Mouse (Mus musculus) embryonic facial prominence, embryonic 15.5 days (tissue): Measurements from ENCODE around the gene Cdc6. TPM values are rescaled to one million over a fixed set of nuclear protein-coding genes. Genes with fewer than 3 reads are reported as not detected.

Experiments
- ATAC-seq: fragments of 200-750 bp; cut with Nextera tagmentation; 2 replicates; pipeline ENCODE4 v1.8.0; 2017; ENCODE audit warnings: low read depth, moderate TSS enrichment; ENCODE audit not compliant: insufficient number of reproducible peaks, low FRiP score, low TSS enrichment
- H3K27ac ChIP-seq: fragments of 300-500 bp; sonication (generic); replicated peaks from 2 replicates; pipeline ENCODE4 v1.5.1; 2015; ENCODE audit warnings: mild to moderate bottlenecking, inconsistent platforms
- H3K27me3 ChIP-seq: fragments of 300-500 bp; sonication (generic); 2 replicates; pipeline ENCODE4 v1.6.1; 2015; ENCODE audit warnings: inconsistent platforms
- H3K36me3 ChIP-seq: fragments of 300-500 bp; sonication (generic); 2 replicates; pipeline ENCODE4 v1.6.1; 2015; ENCODE audit warnings: mild to moderate bottlenecking, inconsistent platforms
- H3K4me1 ChIP-seq: fragments of 300-500 bp; sonication (generic); 2 replicates; pipeline ENCODE4 v1.6.1; 2015; ENCODE audit warnings: inconsistent platforms
- H3K4me2 ChIP-seq: fragments of 300-500 bp; sonication (generic); replicated peaks from 2 replicates; pipeline ENCODE4 v1.6.1; 2015; ENCODE audit warnings: mild to moderate bottlenecking, inconsistent platforms
- H3K4me3 ChIP-seq: fragments of 300-500 bp; sonication (generic); replicated peaks from 2 replicates; pipeline ENCODE4 v1.5.1; 2015; ENCODE audit warnings: mild to moderate bottlenecking, inconsistent platforms
- H3K9ac ChIP-seq: fragments of 300-500 bp; sonication (generic); 2 replicates; pipeline ENCODE4 v1.6.1; 2015; ENCODE audit warnings: inconsistent platforms
- H3K9me3 ChIP-seq: fragments of 300-500 bp; sonication (generic); replicated peaks from 2 replicates; pipeline ENCODE4 v1.6.1; 2016; ENCODE audit warnings: inconsistent platforms
- WGBS: fragments of 180-500 bp; shearing (Covaris S2); methylation state at CpG from one replicate; pipeline ENCODE4 v1.1.7; 2015; 5-methylcytosine and 5-hydroxymethylcytosine counted together
- polyA plus RNA-seq: library from polyadenylated mRNA; unstranded; fragments of >200 nt; fragmentation: Nextera tagmentation; extraction: Ambion mirVana; gene quantifications from 2 replicates; pipeline ENCODE4 v1.2.1, GENCODE M21; 2015

The Cdc6 gene
- polyA plus RNA-seq, 1 experiment from 2014 or later, result 22.7 TPM

- ATAC-seq, result no peak
- 23% methylated on average over 15 of the region's 15 CpGs for WGBS
- peak overlapping the region; percentile 81 for H3K4me3 ChIP-seq
- H3K4me1 ChIP-seq, result peaks cover 86% of the 10 kb centered on the region
- H3K9me3 ChIP-seq, result no peaks in the 10 kb centered on the region
- H3K27me3 ChIP-seq, result no peaks in the 10 kb centered on the region
- no peaks in the 10 kb centered on the region for H3K36me3 ChIP-seq
- peak overlapping the region; percentile 75 for H3K9ac ChIP-seq
- peak overlapping the region; percentile 80 for H3K4me2 ChIP-seq
- H3K27ac ChIP-seq, result peak overlapping the region; percentile 96
These were observed 31.7 kb downstream of the Cdc6 start for GRCm38 (mm10) chr11:98939084-98939952.

GRCm38 (mm10) chr11:98939953-98940641 is 32.5 kb downstream of the Cdc6 start:
- ATAC-seq, result no peak
- peak overlapping the region; percentile 75; the same call in 1 of the 2 replicates for H3K9ac ChIP-seq

GRCm38 (mm10) chr11:98940776-98941175 is 33.2 kb downstream of the Cdc6 start:
- H3K9me3 ChIP-seq, result no peaks in the 10 kb centered on the region
- 13% methylated on average over 3 of the region's 3 CpGs for WGBS
- H3K9ac ChIP-seq, result peak overlapping the region; percentile 24; the same call in 1 of the 2 replicates
- peak overlapping the region; percentile 81 for H3K4me3 ChIP-seq
- H3K36me3 ChIP-seq, result no peaks in the 10 kb centered on the region
- H3K27me3 ChIP-seq, result no peaks in the 10 kb centered on the region
- peak overlapping the region; percentile 80 for H3K4me2 ChIP-seq
- ATAC-seq, result no peak
- peak overlapping the region; percentile 96 for H3K27ac ChIP-seq
- peaks cover 88% of the 10 kb centered on the region for H3K4me1 ChIP-seq

More at GRCm38 (mm10) chr11:98939953-98940641, 32.5 kb downstream of the Cdc6 start:
- H3K4me2 ChIP-seq, result peak overlapping the region; percentile 80
- WGBS, result 25% methylated on average over 11 of the region's 11 CpGs
- peaks cover 87% of the 10 kb centered on the region for H3K4me1 ChIP-seq
- H3K27ac ChIP-seq, result peak overlapping the region; percentile 96
- no peaks in the 10 kb centered on the region for H3K36me3 ChIP-seq
- peak overlapping the region; percentile 81 for H3K4me3 ChIP-seq
- no peaks in the 10 kb centered on the region for H3K9me3 ChIP-seq
- H3K27me3 ChIP-seq, result no peaks in the 10 kb centered on the region

- H3K9me3 ChIP-seq, result no peaks in the 10 kb centered on the region
- peak overlapping the region; percentile 81 for H3K4me3 ChIP-seq
- H3K4me2 ChIP-seq, result peak overlapping the region; percentile 80
- H3K27me3 ChIP-seq, result no peaks in the 10 kb centered on the region
- no peak for ATAC-seq
- 5% methylated on average over 12 of the region's 12 CpGs for WGBS
- peak overlapping the region; percentile 96 for H3K27ac ChIP-seq
- H3K4me1 ChIP-seq, result peaks cover 88% of the 10 kb centered on the region
- no peaks in the 10 kb centered on the region for H3K36me3 ChIP-seq
- H3K9ac ChIP-seq, result peak overlapping the region; percentile 24
These were observed 33.8 kb downstream of the Cdc6 start for GRCm38 (mm10) chr11:98941341-98941825.

- ATAC-seq, result no peak
- H3K27me3 ChIP-seq, result no peaks in the 10 kb centered on the region
These were observed 34.4 kb downstream of the Cdc6 start for GRCm38 (mm10) chr11:98941826-98942550.

GRCm38 (mm10) chr11:98942555-98942922 is 34.9 kb downstream of the Cdc6 start:
- WGBS, result 41% methylated on average over 3 of the region's 3 CpGs
- H3K4me2 ChIP-seq, result peak overlapping the region; percentile 80
- no peak overlapping the region for H3K9ac ChIP-seq
- ATAC-seq, result no peak
- no peaks in the 10 kb centered on the region for H3K36me3 ChIP-seq
- H3K4me3 ChIP-seq, result peak overlapping the region; percentile 81; the same call in 1 of the 2 replicates
- peaks cover 88% of the 10 kb centered on the region for H3K4me1 ChIP-seq
- peak overlapping the region; percentile 96 for H3K27ac ChIP-seq
- no peaks in the 10 kb centered on the region for H3K27me3 ChIP-seq
- H3K9me3 ChIP-seq, result no peaks in the 10 kb centered on the region

More at GRCm38 (mm10) chr11:98941826-98942550, 34.4 kb downstream of the Cdc6 start:
- Histone ChIP-seq H3K4me2 (peak overlapping the region; percentile 80), H3K36me3 (no peaks in the 10 kb centered on the region), H3K9ac (peak overlapping the region; percentile 24; the same call in 1 of the 2 replicates), H3K9me3 (no peaks in the 10 kb centered on the region), H3K4me1 (peaks cover 85% of the 10 kb centered on the region), H3K27ac (peak overlapping the region; percentile 96), H3K4me3 (peak overlapping the region; percentile 81)
- WGBS, result 4% methylated on average over 15 of the region's 15 CpGs

DNA sequence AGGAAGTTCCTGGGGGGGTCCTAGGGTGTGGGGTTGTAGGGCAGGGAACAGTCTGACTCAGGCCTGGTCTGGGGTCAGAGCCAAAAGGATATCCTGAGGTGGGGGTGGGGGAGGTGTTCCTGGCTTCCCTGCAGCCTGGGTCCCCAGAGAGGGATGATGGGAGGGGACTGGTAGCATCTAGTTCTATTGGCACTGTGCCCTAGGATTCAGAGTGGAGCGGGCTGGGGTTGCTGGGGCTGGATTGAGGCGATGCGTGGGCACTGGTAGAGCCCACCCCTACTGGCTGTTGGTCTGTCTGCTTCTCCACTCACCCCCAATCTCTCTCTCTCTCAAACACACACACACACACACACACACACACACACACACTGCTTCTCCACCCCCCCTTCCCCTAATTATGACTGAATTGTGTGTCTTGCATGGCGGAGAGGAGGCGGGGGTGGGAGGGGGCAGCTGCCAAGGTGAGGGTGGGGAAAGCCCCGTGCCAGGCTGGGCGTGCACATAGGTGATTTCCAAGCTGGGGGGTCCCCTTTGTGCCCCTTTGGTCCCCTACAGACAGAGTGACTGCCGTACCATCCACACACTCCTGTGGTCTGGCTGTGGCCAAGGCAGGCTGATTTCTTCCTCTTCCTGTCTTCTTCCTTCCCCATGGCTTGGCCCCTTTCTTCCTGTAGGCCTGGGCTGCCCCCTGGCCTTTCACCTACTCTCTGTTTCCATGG is 35.5 kb downstream of the Cdc6 start:
- Histone ChIP-seq H3K27me3 (no peaks in the 10 kb centered on the region), H3K9ac (no peak overlapping the region), H3K27ac (peak overlapping the region; percentile 96), H3K4me1 (peaks cover 94% of the 10 kb centered on the region), H3K4me3 (0 out of 2 replicates have a peak overlapping the region, but pooled peaks have one; percentile 0), H3K36me3 (no peaks in the 10 kb centered on the region), H3K9me3 (no peaks in the 10 kb centered on the region), H3K4me2 (peak overlapping the region; percentile 80)
- 29% methylated on average over 8 of the region's 8 CpGs for WGBS
- peak; percentile 16; the same call in 1 of the 2 replicates for ATAC-seq

DNA sequence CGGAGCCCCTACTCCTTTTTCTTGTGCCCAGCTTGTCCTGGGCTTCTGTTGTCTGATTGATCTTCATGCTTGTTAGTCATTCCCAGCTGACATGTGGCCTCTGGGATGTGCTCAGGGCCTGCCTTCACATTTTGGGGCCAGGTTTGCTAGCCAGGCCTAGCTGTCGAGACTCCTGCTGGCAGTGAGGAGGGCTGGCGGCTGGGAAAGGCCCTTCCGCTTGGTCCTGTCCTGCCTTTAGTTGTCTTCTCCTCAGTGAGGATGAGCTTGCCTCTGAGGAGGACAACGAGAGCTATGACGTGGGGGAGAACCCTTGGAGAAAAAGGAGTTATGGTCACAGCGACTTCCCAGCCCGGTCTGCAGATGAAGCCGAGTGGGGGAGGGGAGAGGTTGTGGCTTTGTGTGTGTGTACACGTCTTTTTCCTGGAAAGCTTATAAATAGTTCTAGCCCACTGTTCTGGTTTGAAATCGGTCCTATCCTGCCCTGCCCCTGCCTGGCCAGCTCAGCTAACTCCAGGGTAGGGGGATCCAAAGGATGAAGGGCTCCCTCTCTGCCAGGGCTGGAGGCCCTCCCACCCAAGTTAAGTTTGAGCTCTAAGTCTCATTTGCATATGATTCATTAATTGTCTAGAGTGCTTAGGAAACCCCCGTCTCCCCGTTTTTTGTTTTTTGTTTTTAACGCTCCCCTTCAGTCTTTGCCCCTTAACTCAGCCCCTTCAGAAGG is 36.3 kb downstream of the Cdc6 start:
- Histone ChIP-seq H3K36me3 (no peaks in the 10 kb centered on the region), H3K9ac (peak overlapping the region; percentile 29), H3K27ac (peak overlapping the region; percentile 96), H3K9me3 (no peaks in the 10 kb centered on the region), H3K27me3 (no peaks in the 10 kb centered on the region), H3K4me2 (peak overlapping the region; percentile 80), H3K4me3 (0 out of 2 replicates have a peak overlapping the region, but pooled peaks have one; percentile 2), H3K4me1 (peaks cover 92% of the 10 kb centered on the region)
- ATAC-seq, result no peak
- WGBS, result 34% methylated on average over 14 of the region's 14 CpGs

DNA sequence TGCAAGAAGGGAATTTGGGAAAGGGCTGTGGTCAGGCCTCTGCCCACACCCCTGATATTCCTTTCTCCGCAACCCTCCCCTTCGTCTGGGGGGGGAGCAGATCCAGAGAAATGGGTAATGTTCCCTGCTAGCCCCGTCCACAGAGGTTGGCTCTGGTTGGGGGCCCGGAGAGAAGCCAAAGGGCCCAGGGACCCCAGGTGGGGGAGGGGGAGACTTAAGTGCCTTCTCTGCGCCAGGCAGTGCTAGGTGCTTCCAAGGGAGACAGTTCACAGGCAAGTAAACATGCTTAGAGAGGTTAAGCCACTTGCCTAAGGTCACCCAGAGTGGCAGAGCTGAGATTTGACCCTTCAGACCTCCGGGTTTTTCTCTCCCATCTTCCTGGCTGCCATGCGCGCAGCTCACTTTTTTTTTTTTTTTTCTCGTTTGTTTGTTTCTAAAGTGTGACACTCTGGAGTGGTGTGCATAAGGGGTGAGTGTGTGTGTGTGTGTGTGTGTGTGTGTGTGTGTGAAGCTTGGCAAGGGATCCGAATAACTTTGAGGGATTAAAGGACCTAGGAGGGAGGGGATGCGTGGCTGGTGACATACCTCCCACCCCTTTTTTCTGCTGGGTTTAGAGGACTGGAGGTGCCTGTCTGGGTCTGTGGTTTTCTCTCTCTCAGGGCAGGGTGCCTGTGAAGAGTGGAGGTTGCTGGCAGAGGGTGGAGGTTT is 37.5 kb downstream of the Cdc6 start:
- H3K9ac ChIP-seq, result no peak overlapping the region
- H3K4me1 ChIP-seq, result peaks cover 92% of the 10 kb centered on the region
- peak overlapping the region; percentile 80 for H3K4me2 ChIP-seq
- ATAC-seq, result no peak
- peaks cover 1% of the 10 kb centered on the region; the same call in 1 of the 2 replicates for H3K36me3 ChIP-seq
- no peak overlapping the region for H3K4me3 ChIP-seq
- no peaks in the 10 kb centered on the region for H3K9me3 ChIP-seq
- 32% methylated on average over 11 of the region's 11 CpGs for WGBS
- H3K27ac ChIP-seq, result peak overlapping the region; percentile 96
- no peaks in the 10 kb centered on the region for H3K27me3 ChIP-seq
